Mouse (Mus musculus): Measurements from ENCODE around the gene Myo1f. TPM values are rescaled to one million over a fixed set of nuclear protein-coding genes. Genes with fewer than 3 reads are reported as not detected.

Gene Myo1f
- total and polyA plus RNA-seq, 3 experiments: 2.3 to 3.2 (median 3.1) TPM

DNA sequence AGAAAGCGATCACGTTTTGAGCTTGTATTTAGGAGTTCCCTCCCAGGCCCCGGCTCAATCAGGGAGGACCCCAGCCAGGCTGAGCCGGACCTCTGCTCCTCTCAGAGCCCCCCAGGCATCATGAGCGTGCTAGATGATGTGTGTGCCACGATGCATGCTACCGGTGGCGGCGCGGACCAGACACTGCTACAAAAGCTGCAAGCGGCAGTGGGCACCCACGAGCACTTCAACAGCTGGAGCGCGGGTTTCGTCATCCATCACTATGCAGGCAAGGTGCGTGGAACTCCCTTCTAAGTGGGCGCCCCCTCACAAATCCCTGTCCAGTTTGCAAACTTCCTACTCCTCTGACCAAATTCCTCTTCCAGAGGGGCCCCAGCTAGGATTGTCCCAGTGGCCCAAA, 30.5 kb downstream of the Myo1f start:
- DNase-seq: no peak
- H3K27ac ChIP-seq: no peak overlapping the region
- H3K9ac ChIP-seq (ENCODE audit: low read depth, low read length): no peak overlapping the region
- H3K79me2 ChIP-seq (replicated peaks; ENCODE audit: control insufficient read depth, insufficient read depth, low read length): no peaks in the 10 kb centered on the region
- H3K4me3 ChIP-seq: no peak overlapping the region
- H3K27me3 ChIP-seq (ENCODE audit: control insufficient read depth, insufficient read depth, low read length): no peaks in the 10 kb centered on the region
- no peaks in the 10 kb centered on the region for H3K36me3 ChIP-seq (ENCODE audit: control insufficient read depth, insufficient read depth, low read length)
- H3K4me1 ChIP-seq (ENCODE audit: control insufficient read depth, insufficient read depth, low read length): no peaks in the 10 kb centered on the region
- WGBS: 66% methylated on average over 17 of the region's 17 CpGs
- intact Hi-C loops (cut with DNase I): no loop called here
- TF ChIP-seq EP300 (IDR thresholded peaks at IDR 0.05; ENCODE audit: insufficient read depth, low read depth, low read length): no peak
- no peak for TF ChIP-seq CTCF (IDR thresholded peaks at IDR 0.05)
- TF ChIP-seq POLR2A (IDR thresholded peaks at IDR 0.05; ENCODE audit: insufficient read depth, low read depth, low read length): no peak

DNA sequence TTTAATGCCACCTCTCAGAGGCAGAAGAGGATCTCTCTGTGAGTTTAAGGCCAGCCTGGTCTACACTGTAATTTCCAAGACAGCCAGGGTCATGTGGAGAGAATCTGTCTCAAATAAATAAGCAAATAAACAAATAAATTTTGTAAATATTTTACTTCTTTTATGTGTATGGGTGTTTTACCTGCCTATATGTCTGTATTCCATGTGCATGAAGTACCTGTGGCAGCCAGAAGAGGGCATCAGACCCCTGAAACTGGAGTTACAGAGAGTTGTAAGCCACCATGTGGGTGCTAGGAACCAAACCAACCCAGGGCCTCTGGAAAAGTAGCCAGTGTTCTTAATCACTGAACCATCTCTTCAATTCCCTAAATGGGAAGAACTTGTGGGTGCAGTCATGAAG, 41.8 kb downstream of the Myo1f start:
- no peaks in the 10 kb centered on the region for H3K27me3 ChIP-seq (ENCODE audit: control insufficient read depth, insufficient read depth, low read length)
- TF ChIP-seq POLR2A (IDR thresholded peaks at IDR 0.05; ENCODE audit: insufficient read depth, low read depth, low read length): no peak
- no peak for TF ChIP-seq CTCF (IDR thresholded peaks at IDR 0.05)
- no peak for TF ChIP-seq EP300 (IDR thresholded peaks at IDR 0.05; ENCODE audit: insufficient read depth, low read depth, low read length)
- DNase-seq: no peak
- no peaks in the 10 kb centered on the region for H3K36me3 ChIP-seq (ENCODE audit: control insufficient read depth, insufficient read depth, low read length)
- H3K79me2 ChIP-seq (replicated peaks; ENCODE audit: control insufficient read depth, insufficient read depth, low read length): no peaks in the 10 kb centered on the region
- no peaks in the 10 kb centered on the region for H3K4me1 ChIP-seq (ENCODE audit: control insufficient read depth, insufficient read depth, low read length)
- no peak overlapping the region for H3K4me3 ChIP-seq
- H3K27ac ChIP-seq: no peak overlapping the region
- intact Hi-C loops (cut with DNase I): no loop called here
- H3K9ac ChIP-seq (ENCODE audit: low read depth, low read length): no peak overlapping the region

DNA sequence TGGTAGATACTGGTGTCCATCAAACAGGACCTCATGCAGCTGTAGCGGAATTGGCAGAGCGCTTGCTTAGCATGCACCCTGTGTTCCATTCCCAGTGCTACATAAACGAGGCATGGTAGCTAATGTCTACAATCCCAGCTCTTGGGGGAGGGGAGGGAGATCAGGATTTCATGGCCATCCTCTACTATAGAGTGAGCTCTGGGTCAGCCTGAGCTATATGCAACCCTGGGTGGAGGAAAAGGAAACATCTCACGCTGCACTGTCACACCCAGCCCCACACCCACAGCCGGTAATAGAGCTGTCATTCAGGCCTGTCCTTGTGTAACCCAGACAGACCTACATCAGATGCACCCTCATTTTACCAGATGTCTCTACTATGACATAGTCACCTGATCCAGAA, 43.0 kb downstream of the Myo1f start:
- no peak overlapping the region for H3K4me3 ChIP-seq
- no peaks in the 10 kb centered on the region for H3K36me3 ChIP-seq (ENCODE audit: control insufficient read depth, insufficient read depth, low read length)
- no peak for DNase-seq
- no peak overlapping the region for H3K9ac ChIP-seq (ENCODE audit: low read depth, low read length)
- TF ChIP-seq POLR2A (IDR thresholded peaks at IDR 0.05; ENCODE audit: insufficient read depth, low read depth, low read length): no peak
- TF ChIP-seq CTCF (IDR thresholded peaks at IDR 0.05): no peak
- TF ChIP-seq EP300 (IDR thresholded peaks at IDR 0.05; ENCODE audit: insufficient read depth, low read depth, low read length): no peak
- no peaks in the 10 kb centered on the region for H3K4me1 ChIP-seq (ENCODE audit: control insufficient read depth, insufficient read depth, low read length)
- H3K79me2 ChIP-seq (replicated peaks; ENCODE audit: control insufficient read depth, insufficient read depth, low read length): no peaks in the 10 kb centered on the region
- WGBS: 90% methylated on average over 5 of the region's 5 CpGs
- H3K27ac ChIP-seq: no peak overlapping the region
- intact Hi-C loops (cut with DNase I): no loop called here
- H3K27me3 ChIP-seq (ENCODE audit: control insufficient read depth, insufficient read depth, low read length): no peaks in the 10 kb centered on the region

DNA sequence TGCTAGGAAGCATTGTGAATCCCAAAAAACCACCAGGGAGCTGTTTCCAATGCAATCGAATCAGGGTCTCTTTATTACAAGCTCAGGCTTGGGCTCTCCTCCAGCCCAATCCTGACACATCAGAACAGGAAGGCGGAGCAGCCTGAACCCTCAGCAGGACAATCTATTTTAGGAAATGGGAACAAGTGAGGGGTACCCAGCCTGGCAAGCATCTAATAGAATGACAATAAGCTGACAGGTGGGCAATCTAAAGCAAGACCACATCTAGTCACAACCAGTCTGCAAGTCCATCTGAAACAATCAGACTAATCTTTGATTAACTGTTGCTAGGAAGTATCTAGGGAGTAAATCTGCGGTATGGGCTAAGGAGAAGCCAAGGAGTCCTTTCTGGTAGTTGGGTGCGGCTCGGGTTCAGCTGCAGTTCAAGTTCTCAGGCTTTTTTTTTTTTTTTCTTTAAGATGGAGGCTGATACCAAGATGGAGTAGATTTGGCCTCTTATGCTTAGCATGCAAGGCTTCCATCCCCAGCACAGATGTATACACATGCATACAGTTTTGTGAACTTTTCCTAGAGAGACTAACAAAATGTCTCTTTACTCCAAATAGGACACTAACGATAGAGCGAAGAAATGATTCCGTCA, 44.4 kb downstream of the Myo1f start:
- intact Hi-C loops (cut with DNase I): no loop called here
- TF ChIP-seq EP300 (IDR thresholded peaks at IDR 0.05; ENCODE audit: insufficient read depth, low read depth, low read length): no peak
- no peaks in the 10 kb centered on the region for H3K27me3 ChIP-seq (ENCODE audit: control insufficient read depth, insufficient read depth, low read length)
- H3K4me1 ChIP-seq (ENCODE audit: control insufficient read depth, insufficient read depth, low read length): no peaks in the 10 kb centered on the region
- H3K4me3 ChIP-seq: no peak overlapping the region
- no peak overlapping the region for H3K27ac ChIP-seq
- H3K79me2 ChIP-seq (replicated peaks; ENCODE audit: control insufficient read depth, insufficient read depth, low read length): no peaks in the 10 kb centered on the region
- no peaks in the 10 kb centered on the region for H3K36me3 ChIP-seq (ENCODE audit: control insufficient read depth, insufficient read depth, low read length)
- no peak for DNase-seq
- no peak overlapping the region for H3K9ac ChIP-seq (ENCODE audit: low read depth, low read length)
- WGBS: 78% methylated on average over 8 of the region's 8 CpGs

DNA sequence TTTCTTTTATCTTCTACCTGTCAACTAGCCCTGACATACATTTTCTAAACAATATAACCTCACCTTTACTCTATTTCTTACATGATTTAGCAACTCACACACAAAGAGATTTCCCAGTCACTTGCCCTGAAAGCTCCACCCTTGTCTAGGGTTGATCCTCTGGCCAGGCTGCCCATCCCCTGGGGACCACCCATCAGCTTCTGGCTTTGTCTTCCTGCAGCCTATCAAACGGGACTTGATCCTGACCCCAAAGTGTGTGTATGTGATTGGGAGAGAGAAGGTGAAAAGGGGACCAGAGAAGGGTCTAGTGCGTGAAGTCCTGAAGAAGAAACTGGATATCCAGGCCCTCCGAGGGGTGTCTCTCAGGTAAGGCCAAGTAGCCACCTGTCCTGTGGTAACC, 45.3 kb downstream of the Myo1f start:
- intact Hi-C loops (cut with DNase I): no loop called here
- no peak for TF ChIP-seq CTCF (IDR thresholded peaks at IDR 0.05)
- no peak for TF ChIP-seq POLR2A (IDR thresholded peaks at IDR 0.05; ENCODE audit: insufficient read depth, low read depth, low read length)
- no peak for TF ChIP-seq EP300 (IDR thresholded peaks at IDR 0.05; ENCODE audit: insufficient read depth, low read depth, low read length)
- 81% methylated on average over 3 of the region's 3 CpGs for WGBS

DNA sequence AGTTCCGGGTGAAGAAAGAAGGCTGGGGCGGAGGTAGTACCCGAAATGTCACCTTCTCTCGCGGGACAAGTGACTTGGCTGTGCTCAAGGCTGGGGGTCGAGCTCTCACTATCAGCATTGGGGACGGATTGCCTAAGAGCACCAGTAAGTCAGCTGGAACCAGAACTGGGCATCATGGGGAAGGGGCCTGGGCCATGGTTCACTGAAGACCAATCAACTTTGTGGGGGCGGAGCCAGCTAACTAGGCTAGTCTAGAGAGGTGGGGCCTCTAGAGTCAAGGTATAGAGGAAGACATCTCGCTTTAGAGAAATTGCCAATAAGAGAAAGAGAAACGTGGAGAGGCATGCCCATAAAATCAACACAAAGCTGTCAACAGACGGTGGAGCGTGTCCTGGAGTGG, 46.4 kb downstream of the Myo1f start:
- Histone ChIP-seq H3K9ac (ENCODE audit: low read depth, low read length) (no peak overlapping the region), H3K27ac (no peak overlapping the region), H3K27me3 (ENCODE audit: control insufficient read depth, insufficient read depth, low read length) (no peaks in the 10 kb centered on the region), H3K79me2 (replicated peaks; ENCODE audit: control insufficient read depth, insufficient read depth, low read length) (no peaks in the 10 kb centered on the region), H3K4me1 (ENCODE audit: control insufficient read depth, insufficient read depth, low read length) (no peaks in the 10 kb centered on the region), H3K36me3 (ENCODE audit: control insufficient read depth, insufficient read depth, low read length) (no peaks in the 10 kb centered on the region), H3K4me3 (no peak overlapping the region)
- 81% methylated on average over 12 of the region's 12 CpGs for WGBS
- no peak for TF ChIP-seq EP300 (IDR thresholded peaks at IDR 0.05; ENCODE audit: insufficient read depth, low read depth, low read length)
- no peak for DNase-seq
- intact Hi-C loops (cut with DNase I): no loop called here

More for the DNA sequence above, 45.3 kb downstream of the Myo1f start:
- no peak overlapping the region for H3K9ac ChIP-seq (ENCODE audit: low read depth, low read length)
- H3K79me2 ChIP-seq (replicated peaks; ENCODE audit: control insufficient read depth, insufficient read depth, low read length): no peaks in the 10 kb centered on the region
- H3K36me3 ChIP-seq (ENCODE audit: control insufficient read depth, insufficient read depth, low read length): no peaks in the 10 kb centered on the region
- H3K27ac ChIP-seq: no peak overlapping the region
- no peak for DNase-seq
- no peak overlapping the region for H3K4me3 ChIP-seq
- no peaks in the 10 kb centered on the region for H3K4me1 ChIP-seq (ENCODE audit: control insufficient read depth, insufficient read depth, low read length)
- H3K27me3 ChIP-seq (ENCODE audit: control insufficient read depth, insufficient read depth, low read length): no peaks in the 10 kb centered on the region

Measured in heart, adult 2 months (tissue).